Mouse (Mus musculus) embryonic stem cell, embryonic (primary cell): ENCODE data around the gene Cav2.

Source experiments
- CTCF ChIA-PET, 4 experiments: fragments of 300-600 bp in 2 of 4; fragments of 350-600 bp in 2 of 4; sonication (Branson Sonifier 250); formaldehyde crosslinking; loops; one replicate each; lab custom pipeline; 2022; ENCODE audit warnings: inconsistent platforms in 2 of 4; lab: Charles Lee
- POLR2A ChIA-PET, 4 experiments: fragments of 300-600 bp in 2 of 4; fragments of 350-600 bp in 2 of 4; sonication (Branson Sonifier 250); formaldehyde crosslinking; loops; one replicate each; lab custom pipeline; 2022; ENCODE audit warnings: antibody characterized with exemption in 4 of 4, inconsistent platforms in 1 of 4; lab: Charles Lee

The Cav2 gene

GRCm38 (mm10) chr6:17306602-17307325, 25.8 kb downstream of the Cav2 start:
- CTCF ChIA-PET, result interaction anchor here in 2 of 4 experiments (0.6 to 2.1 kb wide), 3 partner anchors 13 to 283 kb away, joined by 3 to 5 read pairs (median 5); no protein-coding TSS in a partner anchor
- POLR2A ChIA-PET, result interaction anchor here in 1 of 4 experiments (0.6 kb wide), 1 partner anchor 11 kb away, joined by 3 read pairs; no protein-coding TSS in a partner anchor

- ChIA-PET POLR2A (interaction anchor here in 1 of 4 experiments (0.5 kb wide), 1 partner anchor 264 kb away, joined by 4 read pairs; no protein-coding TSS in a partner anchor), CTCF (interaction anchor here (0.6 to 2.1 kb wide), 6 partner anchors 13 to 1555 kb away, joined by 3 to 13 read pairs (median 3); no protein-coding TSS in a partner anchor)
Measured at GRCm38 (mm10) chr6:17307461-17308115, 26.6 kb downstream of the Cav2 start.

DNA sequence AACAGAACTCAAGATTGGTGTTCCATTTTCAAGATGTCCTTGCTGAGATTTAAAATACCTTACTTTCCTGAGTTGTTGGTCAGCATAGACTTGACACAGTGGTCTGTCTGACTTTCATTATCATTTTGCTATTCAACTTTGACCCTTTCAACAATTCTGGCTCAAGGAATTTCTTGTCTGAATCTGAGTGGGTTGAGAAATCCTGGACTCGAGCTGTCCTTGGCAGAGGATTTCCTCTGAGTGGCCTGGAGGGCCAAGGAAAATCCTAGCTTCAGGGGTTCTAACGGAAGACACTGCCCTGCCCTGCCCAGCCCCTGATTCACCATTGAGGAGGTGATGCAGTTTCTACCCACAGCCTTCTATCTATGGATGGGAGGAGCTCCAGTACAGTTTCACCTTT, 27.7 kb downstream of the Cav2 start:
- ChIA-PET POLR2A (no interaction called here), CTCF (no interaction called here)

GRCm38 (mm10) chr6:17309260-17309659, 28.3 kb downstream of the Cav2 start:
- ChIA-PET POLR2A (interaction anchor here in 1 of 4 experiments (1.2 kb wide), 1 partner anchor 40 kb away, joined by 3 read pairs; no protein-coding TSS in a partner anchor), CTCF (no interaction called here)

DNA sequence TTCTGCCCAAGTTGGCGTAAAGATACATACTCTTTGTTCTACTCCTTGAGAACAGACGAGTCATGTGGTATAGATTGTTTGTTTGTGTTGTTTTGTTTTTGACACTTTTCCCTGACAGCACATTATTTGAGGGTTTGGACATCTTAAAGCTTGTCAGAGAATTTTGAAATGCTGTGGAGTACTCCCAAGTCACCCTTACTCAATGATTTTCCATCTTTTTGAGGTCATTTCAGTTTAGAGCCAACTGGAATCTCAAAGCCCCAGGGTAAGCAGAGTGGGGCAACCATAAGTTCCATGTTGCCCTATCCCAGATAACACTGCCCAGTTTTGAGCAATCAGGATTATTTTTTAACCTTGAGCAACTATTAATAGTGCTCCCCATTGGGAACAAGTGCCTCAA, 33.3 kb downstream of the Cav2 start:
- ChIA-PET POLR2A (no interaction called here), CTCF (no interaction called here)

DNA sequence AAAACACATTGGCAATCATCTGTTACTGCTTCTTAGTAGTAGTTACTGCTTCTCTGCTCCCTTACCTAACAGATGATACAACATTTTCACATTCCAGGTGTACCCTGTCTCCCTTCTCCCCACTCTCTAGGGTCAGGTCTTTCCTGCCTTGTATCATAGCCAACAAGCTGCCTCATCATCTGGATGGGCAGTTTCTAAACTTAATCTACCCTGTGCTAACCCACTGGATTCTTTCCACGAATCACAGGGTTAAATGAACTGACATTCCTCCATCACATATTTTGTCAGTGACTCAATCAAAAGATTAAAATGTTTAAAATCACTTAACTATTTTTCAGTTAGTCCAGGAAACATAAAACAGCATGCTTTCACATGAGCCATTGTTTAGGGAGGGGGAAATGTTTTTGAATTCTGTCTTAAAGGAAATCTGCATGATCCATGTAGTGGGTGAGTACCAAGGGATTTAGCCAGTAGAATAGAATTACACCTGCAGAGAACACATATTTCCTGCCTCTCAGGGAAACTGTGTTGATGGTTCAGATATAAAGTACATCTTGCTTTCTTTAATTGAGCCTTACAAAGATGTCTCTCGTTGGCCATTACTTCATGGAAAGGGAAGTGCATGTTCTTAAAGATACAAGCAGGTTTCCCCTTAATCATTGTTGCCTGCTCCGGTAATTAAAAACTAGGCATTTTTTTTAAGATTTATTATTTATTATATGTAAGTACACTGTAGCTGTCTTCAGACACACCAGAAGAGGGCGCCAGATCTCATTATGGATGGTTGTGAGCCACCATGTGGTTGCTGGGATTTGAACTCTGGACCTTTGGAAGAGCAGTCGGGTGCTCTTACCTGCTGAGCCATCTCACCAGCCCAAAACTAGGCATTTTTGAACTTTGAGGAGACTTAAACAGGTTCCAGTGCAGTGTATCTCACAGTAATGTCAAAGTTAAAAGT, 34.0 kb downstream of the Cav2 start:
- ChIA-PET POLR2A (no interaction called here), CTCF (interaction anchor here in 1 of 4 experiments (0.6 kb wide), 1 partner anchor 209 kb away, joined by 3 read pairs; no protein-coding TSS in a partner anchor)

- ChIA-PET POLR2A (interaction anchor here in 1 of 4 experiments (0.6 kb wide), 1 partner anchor 11 kb away, joined by 3 read pairs; no protein-coding TSS in a partner anchor), CTCF (no interaction called here)
Measured at GRCm38 (mm10) chr6:17316294-17317166, 35.5 kb downstream of the Cav2 start.

DNA sequence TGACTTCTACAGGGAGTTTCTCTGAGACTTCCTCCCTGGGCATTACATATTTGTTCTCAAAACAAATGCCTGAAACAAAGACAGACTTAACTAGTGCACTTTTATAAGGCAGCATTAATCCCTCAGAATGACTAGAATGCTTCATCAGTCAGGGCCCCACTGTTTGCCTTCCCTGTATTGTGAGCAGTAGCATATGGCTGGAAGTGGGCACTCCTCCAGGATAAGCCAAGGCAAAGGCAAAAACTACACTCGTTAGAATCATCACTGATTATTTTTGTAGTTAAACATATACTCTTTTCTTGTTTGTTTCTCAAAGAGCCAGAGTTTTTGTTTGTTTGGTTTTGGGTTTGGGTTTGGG, 36.2 kb downstream of the Cav2 start:
- POLR2A ChIA-PET, result interaction anchor here in 1 of 4 experiments (0.6 kb wide), 2 partner anchors 11 kb away, joined by 3 read pairs; no protein-coding TSS in a partner anchor
- CTCF ChIA-PET, result no interaction called here

DNA sequence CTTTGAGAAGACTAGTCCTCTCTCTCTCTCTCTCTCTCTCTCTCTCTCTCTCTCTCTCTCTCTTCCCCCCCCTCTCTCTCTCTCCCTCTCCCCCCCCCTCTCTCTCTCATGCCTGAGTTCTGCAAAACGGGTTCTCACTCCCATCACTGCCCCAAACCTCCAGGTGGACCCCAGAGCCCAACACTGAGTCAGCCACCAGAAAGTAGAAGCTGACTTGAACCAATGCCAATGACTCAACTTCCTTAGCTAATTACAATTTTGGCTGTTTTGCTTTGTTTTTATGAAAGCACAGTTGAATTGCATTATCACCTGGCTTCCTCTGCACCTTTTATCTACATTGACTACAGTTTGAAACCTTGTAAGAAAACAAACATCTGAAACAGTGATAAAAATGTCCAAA, 37.0 kb downstream of the Cav2 start:
- POLR2A ChIA-PET, result interaction anchor here in 1 of 4 experiments (0.6 kb wide), 1 partner anchor 11 kb away, joined by 3 read pairs; no protein-coding TSS in a partner anchor
- CTCF ChIA-PET, result no interaction called here

GRCm38 (mm10) chr6:17321976-17322375, 41.0 kb downstream of the Cav2 start:
- ChIA-PET CTCF (interaction anchor here in 1 of 4 experiments (0.7 kb wide), 1 partner anchor 108 kb away, joined by 11 read pairs; no protein-coding TSS in a partner anchor), POLR2A (no interaction called here)

DNA sequence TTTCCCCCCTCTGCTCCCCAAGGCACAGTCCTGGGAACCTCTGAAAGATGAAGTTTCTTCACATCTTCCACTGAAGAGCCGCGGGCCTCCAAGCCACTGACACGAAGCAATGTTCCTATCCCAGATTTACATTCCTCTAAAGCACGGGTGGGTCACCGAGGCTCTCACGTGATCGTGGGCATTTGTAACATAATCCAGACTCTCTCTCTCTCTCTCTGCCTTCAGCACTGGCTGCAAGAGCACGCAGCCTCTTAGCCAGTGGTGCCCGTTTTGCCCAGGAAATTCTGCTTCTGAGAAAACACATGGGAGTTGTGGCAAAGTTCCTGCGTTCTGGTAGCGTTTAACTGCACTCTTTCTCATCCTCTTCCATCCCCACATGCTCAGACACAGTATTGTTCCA, 46.2 kb downstream of the Cav2 start:
- POLR2A ChIA-PET, result no interaction called here
- CTCF ChIA-PET, result no interaction called here

- ChIA-PET POLR2A (interaction anchor here in 1 of 4 experiments (0.6 kb wide), 1 partner anchor 233 kb away, joined by 3 read pairs; no protein-coding TSS in a partner anchor), CTCF (interaction anchor here in 2 of 4 experiments (0.6 to 1.3 kb wide), 2 partner anchors 33 to 81 kb away, joined by 3 to 4 read pairs; no protein-coding TSS in a partner anchor)
Measured at GRCm38 (mm10) chr6:17329801-17330200, 48.8 kb downstream of the Cav2 start.

DNA sequence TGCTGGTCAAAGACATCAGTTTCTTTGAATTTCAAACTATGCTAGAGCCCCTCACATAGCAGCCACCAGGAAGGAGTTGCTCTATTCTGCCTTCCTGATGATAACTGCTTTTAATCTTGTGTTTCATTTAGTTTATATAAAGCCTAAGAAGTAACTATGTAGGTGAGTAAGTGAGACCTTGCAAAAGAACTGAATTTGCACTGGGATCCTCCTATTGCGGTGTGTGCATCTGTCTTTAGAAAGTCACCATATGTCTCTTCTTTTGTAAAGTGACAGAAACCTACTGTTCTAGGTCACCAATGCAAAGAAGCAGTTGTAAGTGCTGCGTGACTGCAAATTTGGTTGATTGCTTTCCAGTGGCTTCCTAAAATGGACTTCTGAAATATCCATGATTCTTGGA, 56.7 kb downstream of the Cav2 start:
- ChIA-PET CTCF (no interaction called here), POLR2A (no interaction called here)
